Mouse (Mus musculus): ENCODE measurements around the gene E330009J07Rik.

E330009J07Rik gene

DNA sequence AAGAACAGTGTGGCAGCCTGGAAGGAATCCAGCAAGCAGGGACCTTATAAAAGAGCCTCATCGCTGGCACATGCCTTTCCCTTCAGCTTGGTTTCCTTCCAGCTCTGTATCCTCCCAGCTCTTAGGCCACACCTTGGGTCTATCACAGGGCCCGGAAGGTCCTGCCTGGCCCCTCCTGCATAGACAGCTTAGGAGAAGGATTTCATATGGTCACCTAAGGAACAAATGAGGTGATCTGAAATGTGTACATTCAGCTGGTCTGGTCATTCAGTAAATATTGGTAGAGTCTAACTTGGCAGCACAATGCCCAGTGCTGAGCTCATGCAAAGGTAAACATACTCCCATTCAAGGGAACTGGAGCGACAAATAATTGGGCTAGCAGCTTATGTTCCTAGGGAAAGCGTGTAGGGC, 6.4 kb downstream of the E330009J07Rik start:
- peak; percentile 68 for DNase-seq

DNA sequence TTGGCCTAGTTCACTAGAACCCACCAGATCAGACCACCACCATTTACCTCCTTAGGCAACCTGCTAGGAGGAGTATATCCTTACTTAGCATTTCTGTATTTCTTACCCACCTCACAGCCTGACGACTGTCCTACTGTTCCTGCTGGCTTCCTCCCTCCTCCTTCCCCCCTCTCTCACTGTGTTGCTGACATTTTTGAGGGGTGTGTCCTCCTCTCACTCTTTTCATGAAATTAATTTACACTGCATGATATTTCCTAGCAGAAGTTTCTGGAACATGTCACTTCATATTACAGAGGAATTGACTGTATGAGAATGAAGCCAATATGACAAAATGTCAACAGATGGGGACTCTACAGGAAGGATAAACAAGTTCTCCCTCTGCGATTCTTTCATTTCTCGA, 7.2 kb downstream of the E330009J07Rik start:
- no peak for DNase-seq

DNA sequence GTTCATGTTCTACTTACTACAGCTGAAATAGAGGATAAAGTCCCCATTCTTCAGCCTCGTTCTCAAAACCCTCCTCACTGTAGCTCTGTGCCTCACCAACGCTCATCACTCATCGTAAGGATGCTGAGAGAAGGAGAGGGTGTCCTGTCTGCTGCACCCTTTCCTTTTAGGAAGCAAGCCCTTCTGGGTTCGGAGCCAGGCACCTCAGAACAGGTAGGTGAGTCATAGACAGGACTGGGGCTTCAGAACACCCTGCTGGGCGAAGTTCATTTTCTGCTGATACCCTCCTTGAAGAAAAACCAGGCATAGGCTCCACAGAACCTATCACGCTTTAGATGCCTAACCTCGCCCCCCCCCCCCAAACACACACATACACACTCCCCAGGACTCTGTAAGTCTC, 8.5 kb downstream of the E330009J07Rik start:
- DNase-seq = no peak

DNA sequence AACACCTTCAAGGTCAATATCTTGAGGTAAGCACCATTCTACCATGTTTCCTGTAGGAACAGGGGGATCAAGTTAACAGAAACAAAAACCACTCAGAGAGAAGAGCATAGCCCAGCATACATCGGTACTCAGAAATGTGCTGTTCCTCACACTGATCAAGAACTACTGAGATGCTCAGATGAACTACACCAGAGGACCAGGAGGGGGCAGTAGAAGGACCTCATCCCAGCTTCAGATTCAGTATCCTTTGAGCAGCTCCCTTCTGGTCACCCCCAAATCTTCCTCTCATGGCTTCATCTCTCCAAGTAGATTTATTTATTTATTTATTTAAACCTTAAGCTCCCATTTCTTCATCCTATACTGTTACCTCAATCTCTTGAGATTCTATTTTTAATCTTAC, 12.2 kb downstream of the E330009J07Rik start:
- peak; percentile 55 for DNase-seq

DNA sequence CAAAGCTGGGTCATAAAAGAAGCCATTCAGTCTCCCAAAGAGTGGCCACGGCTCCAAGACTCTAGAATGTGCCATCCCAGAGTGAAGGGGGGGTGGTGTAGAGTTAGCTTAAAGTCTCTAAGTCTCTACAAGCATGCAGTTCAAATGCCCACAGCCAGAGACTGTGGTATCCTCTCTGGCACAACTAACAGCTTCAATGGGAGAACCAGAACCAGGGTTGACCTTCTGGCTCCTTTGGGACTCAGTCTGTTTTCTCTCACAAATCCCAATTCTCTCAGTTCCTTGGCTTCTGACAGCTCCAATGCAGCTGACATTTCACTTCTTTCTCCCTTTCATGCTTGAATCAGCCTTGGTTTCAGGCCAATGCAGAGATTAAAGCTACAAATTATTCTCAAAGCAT, 12.9 kb downstream of the E330009J07Rik start:
- DNase-seq = no peak

DNA sequence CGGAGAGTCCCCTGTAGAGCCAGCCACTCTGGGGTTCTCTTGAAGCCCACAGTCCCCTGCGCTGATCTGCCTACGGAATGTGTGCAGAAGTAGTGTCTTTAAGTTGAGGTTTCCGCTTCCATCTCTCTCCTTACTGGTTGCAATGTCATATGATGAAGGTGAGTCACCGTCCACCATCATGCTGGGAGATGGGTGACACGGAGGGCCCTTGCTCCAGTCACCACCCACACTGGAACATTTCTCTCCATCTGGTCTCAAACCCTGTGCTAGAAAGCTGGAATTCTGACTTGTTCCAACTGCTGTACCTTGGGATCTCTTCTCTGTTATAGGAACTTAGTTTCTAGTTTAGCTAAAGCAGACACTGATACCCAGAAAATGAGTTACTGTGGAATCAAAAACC, 14.8 kb downstream of the E330009J07Rik start:
- DNase-seq = no peak

DNA sequence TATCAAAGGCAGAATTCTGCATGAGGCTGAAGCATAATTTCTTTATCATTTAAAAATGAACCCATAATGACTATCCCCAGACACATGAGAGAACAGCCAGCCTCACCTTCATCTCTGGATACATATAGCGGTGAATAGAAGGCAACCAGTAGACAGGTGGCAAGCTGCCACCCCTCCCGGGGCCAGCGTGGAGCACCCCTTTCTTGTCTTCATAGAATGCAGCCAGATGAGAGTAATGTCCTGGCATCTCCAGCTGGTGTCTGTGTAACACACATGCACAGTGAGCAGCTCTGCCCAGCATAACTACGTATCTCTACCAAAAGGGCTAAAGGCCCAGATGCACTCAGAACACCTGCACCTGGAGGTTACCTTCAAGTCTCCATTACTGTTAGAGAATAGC, 17.5 kb downstream of the E330009J07Rik start:
- no peak for DNase-seq

DNA sequence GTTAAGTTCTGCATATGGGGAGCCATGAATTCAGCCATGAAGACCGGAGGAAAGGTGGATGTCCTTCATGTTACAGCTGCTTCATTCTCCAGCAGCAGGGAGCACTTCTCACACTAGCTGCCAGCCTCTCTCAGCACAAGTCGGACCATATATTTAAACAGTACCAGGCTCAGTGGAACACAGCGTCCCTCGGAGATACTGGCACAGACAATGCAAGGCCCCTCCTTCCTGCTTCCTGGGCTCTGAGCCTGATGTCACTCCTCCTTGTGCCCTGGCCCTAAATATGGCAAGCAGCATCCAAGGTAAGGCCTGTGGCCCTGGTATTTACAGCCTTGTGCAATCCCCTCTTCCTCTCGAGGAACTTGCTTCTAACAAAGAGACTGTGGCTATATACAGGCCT, 20.1 kb downstream of the E330009J07Rik start:
- DNase-seq = no peak

DNA sequence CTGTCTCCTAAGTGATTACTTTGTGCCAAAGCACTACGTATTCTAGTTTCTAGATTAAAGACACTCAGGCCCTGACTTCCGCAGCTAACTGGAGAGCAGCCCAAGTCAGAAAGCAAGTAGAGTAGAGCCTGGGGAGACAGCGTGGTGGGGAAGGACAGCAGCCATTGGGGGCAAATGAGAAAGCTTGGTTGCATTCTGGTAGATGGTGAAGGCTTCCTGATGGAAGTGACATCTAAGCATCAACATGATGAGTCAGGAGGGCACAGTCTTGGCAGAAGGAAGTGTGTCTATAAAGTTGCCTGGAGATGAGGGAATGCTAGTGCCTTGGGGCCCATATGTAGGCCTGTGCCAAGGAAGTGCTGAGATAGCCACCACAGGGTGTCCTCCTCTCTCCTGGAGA, 22.4 kb downstream of the E330009J07Rik start:
- no peak for DNase-seq

DNA sequence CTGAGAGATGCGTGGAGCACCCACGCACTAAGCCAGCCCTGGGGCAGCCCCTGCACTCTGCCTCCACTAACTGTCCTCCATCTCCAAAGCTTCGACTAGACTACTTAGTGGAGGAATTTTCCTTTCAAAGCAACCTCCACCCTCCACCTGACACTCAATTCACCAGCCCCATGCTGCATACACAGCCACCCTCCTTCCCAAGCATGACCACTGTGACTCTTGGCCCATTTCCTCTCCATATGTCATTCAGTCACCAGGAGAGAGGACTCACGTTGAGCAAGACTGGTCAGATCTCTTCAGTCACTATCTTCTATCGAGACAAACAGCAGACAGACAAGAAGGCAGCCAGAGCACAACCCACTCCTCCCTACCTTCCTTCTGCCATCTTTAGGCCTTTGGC, 22.9 kb downstream of the E330009J07Rik start:
- peak; percentile 54 for DNase-seq

DNA sequence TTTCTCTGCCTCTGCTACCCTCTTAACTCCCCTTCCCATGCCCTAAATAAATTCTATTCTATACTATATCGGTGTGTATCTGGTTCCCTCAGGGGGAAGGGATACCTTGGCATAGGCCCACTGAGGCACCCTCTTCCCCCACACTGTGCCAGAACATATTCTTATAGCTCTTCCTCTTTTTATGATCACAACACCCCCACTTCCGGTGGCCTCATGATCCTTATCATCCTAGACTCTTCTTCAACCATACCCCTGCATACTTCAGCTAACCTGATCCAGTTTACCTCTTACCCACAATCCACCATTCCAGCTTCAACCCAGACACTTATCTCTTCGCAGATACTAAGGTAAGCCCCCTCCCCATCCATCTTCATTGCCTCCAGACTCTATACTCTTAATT, 24.9 kb downstream of the E330009J07Rik start:
- no peak for DNase-seq

DNA sequence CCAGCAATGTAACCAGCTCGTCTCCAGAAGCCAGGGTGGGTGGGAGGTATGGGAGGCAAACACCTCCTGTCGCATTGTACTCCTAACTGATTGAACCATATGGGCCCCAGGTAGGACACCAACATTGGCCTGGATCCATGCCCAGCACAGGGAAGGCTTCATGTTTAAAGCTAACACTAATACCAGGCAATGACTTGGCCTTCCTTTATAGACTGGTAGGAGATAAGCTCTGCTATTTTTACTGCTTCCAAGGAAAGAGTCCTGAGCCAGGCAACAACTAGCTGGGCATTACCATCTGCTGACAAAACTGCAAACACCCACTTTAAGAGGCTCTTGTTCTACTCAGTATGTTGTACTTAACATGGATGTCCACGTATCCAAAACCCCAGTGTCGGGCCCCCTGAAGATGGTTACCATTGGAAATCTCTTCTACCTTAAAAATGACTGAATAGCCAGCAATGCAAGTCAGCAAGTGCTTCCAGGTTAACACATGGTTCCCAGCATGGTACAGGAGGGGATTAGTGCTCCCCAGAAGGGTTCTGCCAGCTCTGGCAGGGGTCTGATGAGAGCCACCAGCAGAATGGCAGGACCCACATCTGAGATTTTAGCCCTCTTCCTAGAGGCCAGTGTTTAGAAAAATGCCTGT, 32.2 kb downstream of the E330009J07Rik start:
- peak; percentile 89 for DNase-seq

DNA sequence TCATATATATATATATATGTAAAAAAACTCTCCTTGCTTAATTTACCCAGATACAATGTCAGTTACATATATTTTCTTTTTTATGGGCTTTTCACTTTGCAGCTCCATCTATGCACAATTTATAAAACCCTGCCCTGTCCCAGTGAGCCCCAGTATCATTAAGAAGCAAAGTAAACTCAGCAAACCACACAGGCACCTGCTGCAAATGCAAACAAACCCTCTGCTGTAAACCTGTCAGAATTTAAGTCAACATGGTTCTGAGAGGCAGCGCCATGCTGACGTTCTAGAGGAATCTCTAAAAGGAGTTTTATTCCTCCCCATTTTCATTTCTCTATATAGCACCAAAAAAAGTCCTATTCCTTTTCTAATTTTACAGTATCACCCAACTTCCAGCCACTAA, 33.9 kb downstream of the E330009J07Rik start:
- no peak for DNase-seq

DNA sequence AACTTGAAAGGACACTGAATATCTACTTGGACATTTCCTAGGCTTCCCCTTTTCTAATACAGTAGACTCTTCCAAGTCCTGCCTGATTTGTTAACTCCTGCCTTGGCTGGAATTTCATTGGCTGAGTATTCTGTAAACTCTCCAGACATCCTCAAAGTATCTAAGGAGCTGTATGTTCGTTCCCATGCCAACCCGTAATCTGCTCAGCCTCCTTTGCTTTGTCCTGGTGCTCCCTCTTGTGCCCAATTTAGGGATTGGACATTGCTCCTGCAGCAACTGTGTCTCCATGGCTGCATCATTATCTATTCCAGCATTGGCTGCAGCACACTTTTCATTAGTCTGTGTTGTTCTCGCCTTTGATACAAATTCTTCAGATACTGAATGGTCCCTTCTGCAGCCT, 42.7 kb downstream of the E330009J07Rik start:
- peak; percentile 72 for DNase-seq

DNA sequence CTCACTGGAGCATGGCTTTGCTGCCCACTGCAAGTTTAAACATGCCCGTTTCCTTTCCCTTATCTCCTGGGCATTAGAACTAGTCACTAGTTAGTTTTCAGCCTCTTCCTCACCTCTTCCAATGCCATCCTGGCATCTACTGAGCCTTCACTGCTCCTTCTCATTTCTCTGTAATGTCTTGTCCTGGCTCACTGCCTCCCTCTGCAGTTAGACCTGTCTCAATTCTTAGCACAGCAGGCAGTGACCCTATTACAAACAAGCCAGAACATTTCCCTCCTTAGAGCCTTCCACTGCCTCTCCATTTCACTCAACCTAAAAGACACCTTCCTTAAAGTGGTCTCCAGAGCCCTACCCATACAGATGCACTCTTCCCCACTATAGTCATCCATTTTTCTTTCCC, 45.0 kb downstream of the E330009J07Rik start:
- no peak for DNase-seq

DNA sequence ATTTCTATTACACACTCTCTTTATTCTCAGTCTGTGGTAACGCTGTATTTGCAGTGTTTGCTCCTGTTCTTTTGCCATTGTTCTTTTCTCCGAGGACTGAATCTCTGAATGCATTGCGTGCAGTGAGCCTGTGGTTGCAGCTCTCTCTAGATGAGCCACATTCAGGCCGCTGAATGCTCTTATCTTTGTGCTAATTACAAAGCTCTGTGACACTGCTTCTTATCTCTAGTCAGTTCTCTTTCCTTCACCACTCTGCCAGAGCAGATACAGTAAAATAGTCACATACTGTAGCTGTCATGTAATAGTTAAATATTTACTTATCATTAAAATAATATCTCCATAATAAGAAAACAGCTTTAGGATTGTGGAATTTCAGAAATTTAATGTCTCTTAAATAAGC, 47.3 kb downstream of the E330009J07Rik start:
- no peak for DNase-seq

DNA sequence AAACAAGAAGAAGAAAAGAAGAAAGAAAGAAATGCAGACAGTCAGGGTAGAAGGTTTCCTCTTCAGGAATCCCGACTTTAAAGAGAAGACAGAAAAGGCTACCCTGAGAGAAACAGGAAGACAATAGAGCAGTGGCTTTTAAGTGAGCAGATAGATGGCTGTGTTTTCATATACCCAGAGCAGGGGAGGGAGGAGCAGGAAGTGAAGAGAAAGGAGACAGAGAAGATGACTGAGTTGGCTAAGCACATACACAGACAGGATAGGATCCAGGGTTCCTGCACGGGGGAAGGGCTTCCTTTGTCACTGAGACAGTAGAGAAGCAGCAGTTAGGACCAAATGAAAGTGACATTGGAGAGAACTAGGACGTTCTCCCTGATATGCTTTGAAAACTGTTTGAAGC, 50.3 kb downstream of the E330009J07Rik start:
- no peak for DNase-seq

DNA sequence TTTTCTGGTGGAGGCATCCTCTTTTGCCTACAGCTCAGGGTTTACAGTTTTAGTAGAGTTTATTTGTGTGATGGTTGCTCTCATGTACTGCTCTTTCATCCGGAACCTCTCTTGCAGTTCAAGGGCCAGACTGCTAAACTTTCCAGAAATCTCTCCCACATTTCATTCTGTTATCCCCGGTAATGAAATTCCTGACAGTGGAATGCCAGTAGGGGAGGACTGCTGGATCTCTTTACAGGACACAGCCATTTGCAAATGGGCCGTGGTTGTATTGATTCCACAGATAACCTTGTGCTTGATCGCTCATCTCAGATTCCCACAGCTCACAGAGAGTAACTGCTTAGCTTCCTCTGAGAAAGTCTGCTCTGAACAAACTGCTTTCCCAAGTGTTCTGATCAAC, 54.0 kb downstream of the E330009J07Rik start:
- no peak for DNase-seq

DNA sequence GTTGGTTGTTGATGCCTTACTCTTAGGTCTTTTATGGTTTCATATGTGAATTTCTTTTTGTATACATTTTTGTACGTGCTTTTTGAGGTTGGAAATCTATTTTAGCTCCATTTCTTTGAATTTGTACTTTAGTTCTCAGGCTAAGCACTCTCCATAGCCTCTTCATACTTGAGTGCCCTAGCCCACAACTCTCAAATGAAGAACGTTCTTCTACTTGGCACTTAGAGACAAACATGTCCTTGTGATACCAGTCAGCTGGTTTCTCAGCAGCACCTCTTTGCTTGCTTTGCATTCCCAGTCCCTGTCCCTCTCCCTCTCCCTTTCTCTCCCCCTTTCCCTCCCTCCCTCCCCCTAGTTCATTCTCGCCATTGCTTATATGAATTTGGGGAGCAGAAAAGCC, 55.8 kb downstream of the E330009J07Rik start:
- DNase-seq = no peak

DNA sequence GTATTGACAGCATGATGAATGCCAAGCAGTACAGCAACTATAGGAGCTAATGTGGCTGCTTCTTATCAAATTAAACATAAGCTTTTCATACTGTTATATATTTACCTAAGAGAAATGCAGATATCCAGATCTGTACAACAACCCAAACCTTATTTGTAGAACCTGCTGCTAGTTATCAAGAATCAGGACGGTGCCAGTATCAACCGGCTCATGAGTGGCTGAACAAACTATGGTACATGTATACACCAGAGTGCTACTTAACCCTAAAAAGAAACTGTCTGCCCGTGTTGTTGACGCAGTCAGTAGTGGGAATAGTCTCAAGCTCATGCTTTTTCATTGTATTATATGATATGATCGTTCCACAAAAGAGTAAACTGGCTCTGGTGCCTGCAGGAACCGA, 64.9 kb downstream of the E330009J07Rik start:
- DNase-seq = no peak

DNA sequence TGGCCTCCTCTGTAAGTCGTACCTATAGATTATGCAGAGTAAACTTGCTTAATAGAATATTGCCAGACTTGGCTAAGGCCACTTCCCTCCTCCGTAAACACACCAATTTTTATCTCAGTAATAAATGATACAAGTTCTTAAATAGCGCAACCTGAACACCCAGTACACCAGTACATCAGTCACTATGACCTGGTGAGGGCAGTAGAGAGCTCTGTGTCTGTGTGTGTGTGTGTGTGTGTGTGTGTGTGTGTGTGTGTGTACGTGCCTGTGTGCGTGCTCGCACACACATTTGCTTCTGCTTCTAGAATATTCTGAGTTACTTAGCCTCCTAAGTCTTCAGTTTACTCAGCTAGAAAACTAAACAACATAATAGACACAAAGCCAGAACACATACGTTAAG, 82.6 kb downstream of the E330009J07Rik start:
- DNase-seq = no peak

Data from cerebellum, adult 11 months (tissue).